Mouse (Mus musculus): Measurements from ENCODE around the gene Itga10. TPM values are rescaled to one million over a fixed set of nuclear protein-coding genes. Genes with fewer than 3 reads are reported as not detected.
"Not testable (repeated sequence)": the region's sequence is repeated elsewhere in the genome, so short reads cannot be mapped to it uniquely, and the experiment has no call there.

Itga10 gene
- total RNA-seq, 4 experiments from 2014 or later: 0.22 to 0.43 (median 0.33) TPM

- DNase-seq (ENCODE audit: low spot score): no peak
Observed at GRCm38 (mm10) chr3:96680269-96680956, 35.0 kb downstream of the Itga10 start.

GRCm38 (mm10) chr3:96683496-96683895, 38.1 kb downstream of the Itga10 start:
- DNase-seq (ENCODE audit: low spot score): no peak

GRCm38 (mm10) chr3:96684151-96684821, 38.9 kb downstream of the Itga10 start:
- DNase-seq (ENCODE audit: low spot score): no peak

GRCm38 (mm10) chr3:96684822-96685156, 39.4 kb downstream of the Itga10 start:
- no peak for DNase-seq (ENCODE audit: low spot score)

- DNase-seq (ENCODE audit: low spot score): not testable (repeated sequence)
Observed at GRCm38 (mm10) chr3:96686057-96686456, 40.7 kb downstream of the Itga10 start.

- DNase-seq (ENCODE audit: low spot score): no peak
Observed at GRCm38 (mm10) chr3:96688854-96689253, 43.5 kb downstream of the Itga10 start.

GRCm38 (mm10) chr3:96690298-96690697, 44.9 kb downstream of the Itga10 start:
- DNase-seq (ENCODE audit: low spot score): no peak

GRCm38 (mm10) chr3:96692506-96692905, 47.1 kb downstream of the Itga10 start:
- DNase-seq (ENCODE audit: low spot score): no peak

GRCm38 (mm10) chr3:96693579-96693978, 48.2 kb downstream of the Itga10 start:
- no peak for DNase-seq (ENCODE audit: low spot score)

GRCm38 (mm10) chr3:96696198-96696765, 50.9 kb downstream of the Itga10 start, which contains the start of gene Pias3:
Gene Pias3 (plus strand): TSS chr3:96696384.
- peak; percentile 81 for DNase-seq (ENCODE audit: low spot score)

- peak; percentile 89 for DNase-seq (ENCODE audit: low spot score)
Observed at GRCm38 (mm10) chr3:96696766-96697732, 51.7 kb downstream of the Itga10 start.

- DNase-seq (ENCODE audit: low spot score): no peak
Observed at GRCm38 (mm10) chr3:96698993-96699690, 53.8 kb downstream of the Itga10 start.

GRCm38 (mm10) chr3:96700376-96700775, 55.0 kb downstream of the Itga10 start:
- DNase-seq (ENCODE audit: low spot score): no peak

GRCm38 (mm10) chr3:96701003-96701402, 55.6 kb downstream of the Itga10 start:
- DNase-seq (ENCODE audit: low spot score): no peak

GRCm38 (mm10) chr3:96704778-96705177, 59.4 kb downstream of the Itga10 start:
- no peak for DNase-seq (ENCODE audit: low spot score)

GRCm38 (mm10) chr3:96706217-96706616, 60.8 kb downstream of the Itga10 start:
- no peak for DNase-seq (ENCODE audit: low spot score)

- DNase-seq (ENCODE audit: low spot score): no peak
Observed at GRCm38 (mm10) chr3:96706984-96707383, 61.6 kb downstream of the Itga10 start.

- DNase-seq (ENCODE audit: low spot score): peak; percentile 78
Observed at GRCm38 (mm10) chr3:96707903-96708683, 62.7 kb downstream of the Itga10 start, which contains the start of gene Nudt17. Gene Nudt17 (minus strand): TSS chr3:96708562.

- no peak for DNase-seq (ENCODE audit: low spot score)
Observed at GRCm38 (mm10) chr3:96708684-96709064, 63.3 kb downstream of the Itga10 start.

Data from heart, adult 8-10 months (tissue).